Mouse (Mus musculus) heart, adult 10 weeks (tissue): ENCODE measurements around the gene Ctns. TPM values are rescaled to one million over a fixed set of nuclear protein-coding genes. Genes with fewer than 3 reads are reported as not detected.

ENCODE experiments used
- polyA plus RNA-seq: library from polyadenylated mRNA; stranded (reverse); fragments of 350-450 nt; fragmentation: Illumina TruSeq; extraction: RNeasy Lipid Tissue Mini Kit (QIAGEN cat#74804); gene quantifications from one replicate; pipeline ENCODE4 v1.2.3, GENCODE M21; 2014; ENCODE audit warnings: low read depth, low replicate concordance

The Ctns gene
- 10.9 TPM for polyA plus RNA-seq

DNA sequence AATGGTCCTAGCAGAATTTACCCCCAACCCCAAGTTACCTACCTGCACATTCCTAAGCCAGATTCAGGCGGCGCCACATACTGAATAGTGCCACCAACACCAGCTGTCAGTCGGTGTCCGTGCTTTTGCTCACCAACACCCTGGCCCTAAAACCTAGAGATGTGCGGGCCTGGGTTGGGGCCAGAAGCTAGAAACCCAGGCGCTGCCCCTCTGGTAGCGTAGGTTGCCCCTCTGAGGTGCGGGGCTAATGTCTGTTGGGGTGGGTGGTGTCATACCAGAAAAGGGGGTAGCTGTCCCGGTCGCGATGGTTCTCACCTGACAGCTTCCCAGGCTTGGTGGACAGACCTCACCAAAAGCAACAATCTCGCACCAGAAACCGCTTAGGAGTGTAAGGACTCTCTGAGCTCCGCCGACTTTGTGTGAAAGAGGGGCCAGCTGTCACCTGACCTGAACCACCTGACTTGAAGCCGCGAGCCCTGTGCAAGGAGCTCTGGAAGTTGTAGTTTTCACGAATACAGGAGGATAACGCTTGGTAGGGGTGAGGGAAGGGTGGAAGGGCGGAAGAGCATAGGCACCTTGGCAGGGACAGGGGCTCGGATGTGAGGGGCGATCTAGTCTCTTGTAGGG is at the start of gene Ctns:
Ctns (minus strand) TSS at position 440 of the 627 bp plus-strand sequence.

DNA sequence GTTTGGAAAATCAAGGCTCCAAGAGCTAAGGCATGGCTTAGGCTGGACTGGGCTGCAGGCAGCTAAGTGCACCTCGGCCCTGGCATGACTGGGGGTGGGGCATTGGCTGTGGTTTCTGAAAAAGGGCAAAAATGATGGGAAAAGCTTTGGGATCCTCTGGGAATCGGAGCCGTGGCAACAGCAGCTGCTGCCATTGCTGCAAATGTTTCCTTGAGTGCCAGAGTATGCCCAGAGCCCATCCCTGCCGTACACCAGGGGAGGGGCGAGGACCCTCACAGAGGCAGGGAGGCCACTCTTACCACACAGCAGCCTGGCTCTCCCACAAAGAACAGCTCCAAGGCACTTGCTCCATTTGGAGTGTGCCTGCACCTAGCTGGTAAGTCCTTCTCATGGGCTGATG is 35.1 kb upstream of the Ctns start, which contains the start of gene Trpv1:
Trpv1 (plus strand) TSS at position 301 of the 400 bp plus-strand sequence.

DNA sequence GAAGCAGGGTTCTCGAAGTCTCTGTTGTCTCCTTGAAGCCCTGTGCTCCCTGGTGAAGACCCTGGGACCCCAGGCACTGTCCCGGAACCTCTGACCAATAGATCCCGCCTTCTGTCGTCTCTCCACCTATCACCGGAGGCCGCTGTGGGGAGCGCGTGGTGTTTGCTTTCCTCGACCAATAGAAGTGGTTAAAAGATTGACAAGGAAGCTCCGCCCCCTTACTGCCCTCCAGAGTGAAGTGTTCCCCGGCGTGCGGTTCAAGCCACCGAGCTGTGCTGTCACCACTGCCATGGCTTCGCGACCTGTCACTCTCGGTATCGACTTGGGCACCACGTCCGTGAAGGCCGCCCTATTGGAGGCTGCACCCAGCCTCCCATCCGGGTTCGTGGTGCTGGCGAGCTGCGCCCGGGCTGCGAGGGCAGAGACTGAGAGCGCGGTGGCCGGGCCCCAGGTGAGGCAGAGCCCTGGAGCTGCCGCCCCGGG is 429 bp upstream of the Ctns start, which contains the start of gene Shpk:
Shpk (plus strand) TSS at position 231 of the 483 bp plus-strand sequence.

DNA sequence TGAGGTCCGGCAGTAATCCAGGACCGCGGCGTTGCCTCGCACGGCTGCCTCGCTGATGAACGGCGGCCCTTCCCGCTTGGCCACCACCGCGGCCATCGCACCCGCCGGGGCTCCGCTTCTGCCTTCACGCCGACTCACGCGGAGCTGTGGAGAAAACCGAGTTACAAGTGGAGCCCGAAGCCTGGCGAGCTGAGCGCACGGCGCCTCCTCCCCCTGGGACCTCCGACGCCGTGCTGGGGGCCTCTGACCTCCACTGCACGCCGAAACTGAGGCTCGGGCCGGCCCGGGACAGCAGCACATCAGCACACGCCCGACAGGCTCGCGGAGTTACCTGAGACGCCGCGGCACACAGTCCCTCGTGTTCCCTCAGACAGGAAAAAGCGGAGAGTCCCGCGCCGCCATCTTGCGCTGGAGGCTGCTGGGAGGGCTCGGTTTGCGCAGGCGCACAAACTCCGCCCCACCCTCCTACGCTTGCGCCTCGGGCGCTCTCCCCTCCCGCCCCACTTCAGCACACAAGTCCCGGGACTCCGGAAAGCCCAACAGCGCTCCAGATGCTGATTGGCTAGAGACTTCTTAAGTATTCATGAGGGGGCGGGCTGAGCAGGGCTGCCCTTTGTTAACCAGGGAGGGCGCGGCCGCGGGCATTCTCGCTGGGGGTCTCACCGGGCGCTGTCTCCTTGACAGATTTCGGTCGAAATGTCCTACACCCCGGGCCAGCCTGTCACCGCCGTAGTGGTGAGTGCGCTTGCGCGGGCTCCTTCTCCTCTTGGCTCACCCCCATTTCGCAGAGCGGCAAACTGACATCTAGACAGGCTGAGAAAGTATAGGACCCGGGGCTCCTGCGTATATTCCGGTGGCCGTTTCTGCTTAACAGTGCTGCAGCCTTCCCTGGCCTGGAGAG is 22.0 kb downstream of the Ctns start, which contains the start of the genes Emc6 and Tax1bp3:
Emc6 (minus strand) TSS at position 430 of the 901 bp plus-strand sequence.
Tax1bp3 (plus strand) TSS at position 476 of the 901 bp plus-strand sequence.

DNA sequence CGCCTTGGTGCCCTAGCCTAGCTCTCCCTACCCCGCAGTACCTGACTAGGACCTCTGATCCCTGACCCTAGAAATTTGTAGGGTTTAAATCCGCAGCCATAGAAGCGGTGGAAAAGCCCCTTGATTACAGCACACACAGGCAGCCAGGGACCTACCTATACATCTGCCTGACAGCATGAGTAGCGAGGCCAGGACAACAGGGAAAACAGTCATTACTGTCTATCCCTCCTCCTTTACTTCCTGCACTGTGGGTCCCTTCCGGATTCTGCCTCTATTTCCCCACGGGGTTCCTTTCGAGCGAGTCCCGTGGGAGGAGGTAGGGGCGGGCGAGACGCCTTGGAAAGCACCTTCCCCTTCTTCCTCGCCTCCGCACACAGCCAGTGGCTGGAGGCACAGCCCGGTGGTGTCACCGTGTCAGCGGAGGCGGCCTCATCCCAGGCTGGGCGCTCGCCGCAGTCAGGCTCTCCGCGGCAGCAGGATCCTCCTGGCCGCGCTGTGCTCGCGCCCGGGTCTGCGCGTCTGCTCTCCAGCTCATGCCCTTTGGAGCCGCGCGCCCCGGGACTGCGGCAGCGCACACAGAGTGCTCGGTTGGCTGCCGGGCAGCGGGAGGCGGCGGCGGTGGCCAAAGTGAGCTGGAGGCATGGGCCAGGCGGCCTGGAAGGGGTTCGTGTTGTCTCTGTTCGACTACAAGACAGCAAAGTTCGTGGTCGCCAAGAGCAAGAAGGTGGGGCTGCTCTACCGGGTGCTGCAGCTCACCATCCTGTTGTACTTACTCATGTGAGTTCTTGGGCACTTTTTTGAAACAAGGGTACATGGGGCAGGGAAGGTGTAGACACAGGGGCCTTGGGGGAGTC is 38.7 kb downstream of the Ctns start, which contains the start of gene P2rx5:
P2rx5 (plus strand) TSS at position 465 of the 854 bp plus-strand sequence.

DNA sequence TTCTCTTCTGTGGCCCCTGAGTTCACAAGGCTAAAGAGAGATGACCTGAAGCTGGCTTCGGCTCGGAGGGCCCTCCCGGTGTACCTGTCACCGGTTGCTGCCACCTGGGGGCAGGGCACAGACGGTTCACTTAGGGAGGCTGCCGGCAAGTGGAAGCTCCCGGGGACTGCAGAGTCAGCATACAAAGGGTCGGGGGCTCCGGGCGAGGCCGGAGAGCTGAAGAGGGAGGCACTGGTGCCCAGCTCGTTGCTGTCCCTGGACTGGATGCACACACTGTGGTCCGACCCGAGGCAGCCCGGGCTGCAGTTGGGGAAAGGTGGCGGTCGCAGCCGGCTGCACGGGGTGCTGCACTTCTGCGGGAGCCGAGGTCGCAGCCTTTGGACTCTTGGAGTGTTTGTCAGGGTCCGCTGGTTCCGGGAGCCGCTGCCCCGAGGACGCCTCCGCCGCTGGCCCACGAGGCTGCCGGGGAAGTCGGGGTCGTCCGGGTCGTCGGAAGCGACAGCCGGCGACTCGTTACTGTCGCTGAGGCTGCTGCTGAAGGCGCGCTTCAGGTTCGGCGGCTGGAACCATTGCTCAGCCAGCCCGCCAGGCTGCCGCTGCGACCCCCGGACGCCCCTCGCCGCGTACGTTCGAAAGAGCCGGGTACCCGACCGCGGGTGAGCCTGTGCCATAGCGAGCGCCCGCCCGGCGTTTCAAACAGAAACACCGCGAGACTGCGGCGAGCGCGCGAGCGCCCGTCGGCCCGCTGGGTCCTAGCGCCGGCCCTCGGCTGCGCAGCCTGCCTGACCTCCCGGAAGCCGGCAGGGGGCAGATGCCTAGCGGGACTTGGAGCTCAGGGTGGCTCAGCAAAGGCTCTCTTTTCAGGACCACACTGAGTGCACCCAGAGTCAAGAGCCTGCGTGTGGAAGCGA is 61.0 kb downstream of the Ctns start, which contains the start of gene Haspin:
Haspin (minus strand) TSS at position 704 of the 911 bp plus-strand sequence.

Other genes with a start within 250 kb of the Ctns start
- gene Atp2a3, start 237.9 kb downstream of the Ctns start, polyA plus RNA-seq: 9.7 TPM
- 0.26 TPM for gene P2rx1, start 199.9 kb downstream of the Ctns start, polyA plus RNA-seq
- 1.5 TPM for gene Camkk1, start 180.0 kb downstream of the Ctns start, polyA plus RNA-seq
- gene Ncbp3, start 151.3 kb downstream of the Ctns start, polyA plus RNA-seq: 4.4 TPM
- gene Itgae, start 108.5 kb downstream of the Ctns start, polyA plus RNA-seq: not detected
- 0.16 TPM for gene Haspin, start 60.7 kb downstream of the Ctns start, polyA plus RNA-seq
- gene P2rx5, start 38.6 kb downstream of the Ctns start, polyA plus RNA-seq: 15.8 TPM
- gene Emc6, start 22.0 kb downstream of the Ctns start, polyA plus RNA-seq: 60.5 TPM
- 50.8 TPM for gene Tax1bp3, start 22.0 kb downstream of the Ctns start, polyA plus RNA-seq
- 1.7 TPM for gene Shpk, start 418 bp upstream of the Ctns start, polyA plus RNA-seq
- gene Trpv1, start 35.2 kb upstream of the Ctns start, polyA plus RNA-seq: 0.37 TPM
- 0.13 TPM for gene Trpv3, start 68.3 kb upstream of the Ctns start, polyA plus RNA-seq
- gene Aspa, start 130.6 kb upstream of the Ctns start, polyA plus RNA-seq: 5.5 TPM
- gene Gm49340, start 130.7 kb upstream of the Ctns start, polyA plus RNA-seq: not detected
- gene Spata22, start 130.7 kb upstream of the Ctns start, polyA plus RNA-seq: not detected
- not detected for gene Olfr20, start 151.7 kb upstream of the Ctns start, polyA plus RNA-seq
- gene Olfr376, start 172.2 kb upstream of the Ctns start, polyA plus RNA-seq: not detected
- not detected for gene Olfr1, start 200.6 kb upstream of the Ctns start, polyA plus RNA-seq
- not detected for gene Olfr378, start 229.4 kb upstream of the Ctns start, polyA plus RNA-seq